Mouse (Mus musculus) midbrain, embryonic 16.5 days (tissue): ENCODE data around the gene Scaf8. TPM values are rescaled to one million over a fixed set of nuclear protein-coding genes. Genes with fewer than 3 reads are reported as not detected.
"Not testable (repeated sequence)": the region's sequence is repeated elsewhere in the genome, so short reads cannot be mapped to it uniquely, and the experiment has no call there.

Source experiments
- ATAC-seq: fragments of 200-750 bp; cut with Nextera tagmentation; 2 replicates; pipeline ENCODE4 v1.8.0; 2017; ENCODE audit warnings: moderate TSS enrichment
- H3K27ac ChIP-seq: fragments of 300-500 bp; sonication (generic); 2 replicates; pipeline ENCODE4 v1.5.1; 2014; ENCODE audit warnings: mild to moderate bottlenecking, low read length, mixed read lengths
- H3K27me3 ChIP-seq: fragments of 300-500 bp; sonication (generic); 2 replicates; pipeline ENCODE4 v1.6.1; 2014; ENCODE audit warnings: low read depth, low read length, mixed read lengths; ENCODE audit not compliant: control insufficient read depth, insufficient read depth
- H3K36me3 ChIP-seq: fragments of 300-500 bp; sonication (generic); 2 replicates; pipeline ENCODE4 v1.6.1; 2014; ENCODE audit warnings: mild to moderate bottlenecking, low read length, moderate library complexity, mixed read lengths; ENCODE audit not compliant: control insufficient read depth, insufficient read depth
- H3K4me1 ChIP-seq: fragments of 300-500 bp; sonication (generic); 2 replicates; pipeline ENCODE4 v1.6.1; 2014; ENCODE audit warnings: mild to moderate bottlenecking, low read length, mixed read lengths; ENCODE audit not compliant: control insufficient read depth, insufficient read depth
- H3K4me2 ChIP-seq: fragments of 300-500 bp; sonication (generic); 2 replicates; pipeline ENCODE4 v1.6.1; 2014; ENCODE audit warnings: mild to moderate bottlenecking, low read length, mixed read lengths
- H3K4me3 ChIP-seq: fragments of 300-500 bp; sonication (generic); 2 replicates; pipeline ENCODE4 v1.5.1; 2014; ENCODE audit warnings: low read depth, mild to moderate bottlenecking, low read length, moderate library complexity, mixed read lengths
- H3K9ac ChIP-seq: fragments of 300-500 bp; sonication (generic); 2 replicates; pipeline ENCODE4 v1.6.1; 2014; ENCODE audit warnings: low read depth, low read length, mixed read lengths
- H3K9me3 ChIP-seq: fragments of 300-500 bp; sonication (generic); replicated peaks from 2 replicates; pipeline ENCODE4 v1.6.1; 2014; ENCODE audit warnings: mild to moderate bottlenecking, low read length, mixed read lengths; ENCODE audit not compliant: control insufficient read depth, poor library complexity, severe bottlenecking
- WGBS: fragments of 180-500 bp; shearing (Covaris S2); extraction: QIAGEN DNeasy Blood & Tissue Kit; methylation state at CpG from one replicate; pipeline ENCODE4 v1.1.7; 2014; 5-methylcytosine and 5-hydroxymethylcytosine counted together
- polyA plus RNA-seq: library from polyadenylated mRNA; unstranded; fragments of >200 nt; fragmentation: Nextera tagmentation; extraction: Ambion mirVana; gene quantifications from 2 replicates; pipeline ENCODE4 v1.2.1, GENCODE M21; 2015

Gene Scaf8
- polyA plus RNA-seq, 1 experiment from 2014 or later: 14.5 TPM

DNA sequence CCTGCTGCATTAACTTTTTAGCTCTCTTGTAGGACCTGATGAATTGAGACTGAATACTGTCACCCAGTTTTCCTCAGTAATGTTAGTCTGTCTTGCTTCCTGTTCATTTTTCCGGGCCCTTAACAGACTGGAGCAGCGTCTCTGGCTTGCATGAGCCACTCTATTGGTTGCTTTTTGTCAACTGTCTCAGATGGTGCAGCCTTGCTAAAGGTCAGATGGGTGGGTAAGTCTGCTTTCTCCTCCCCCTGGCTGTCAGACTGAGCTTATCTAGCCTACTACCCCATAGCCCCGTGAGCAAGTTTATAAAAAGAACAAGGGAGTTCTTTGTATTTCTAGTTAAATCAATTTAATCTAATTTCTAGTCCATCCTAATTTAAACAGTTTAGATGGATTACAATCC is 23.6 kb downstream of the Scaf8 start:
- ATAC-seq: 0 out of 2 replicates have a peak, but pooled peaks have one; percentile 41
- WGBS: 69% methylated on average over 3 of the region's 3 CpGs

DNA sequence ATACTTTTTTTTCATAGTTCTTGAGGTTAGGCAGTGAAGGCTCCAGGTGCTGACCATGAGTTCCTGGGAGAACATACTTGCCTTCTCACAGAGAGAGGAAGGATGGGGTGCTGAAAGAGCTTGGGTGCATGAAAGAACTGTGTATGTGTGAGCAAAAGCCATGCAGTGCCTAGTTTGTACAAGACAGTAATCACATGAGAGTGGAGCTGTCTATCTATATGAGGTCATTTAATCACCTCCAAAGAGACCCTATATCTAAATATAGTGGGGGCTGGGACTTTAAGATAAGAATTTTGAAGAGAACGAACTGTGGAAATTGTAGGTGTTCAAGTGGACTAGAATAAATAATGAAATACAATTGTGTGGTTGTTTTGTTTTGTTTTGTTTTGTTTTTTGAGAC is 25.3 kb downstream of the Scaf8 start:
- no peaks in the 10 kb centered on the region for H3K27me3 ChIP-seq
- WGBS: 100% methylated on average over 1 of the region's 1 CpGs
- no peak overlapping the region for H3K4me3 ChIP-seq
- H3K27ac ChIP-seq: no peak overlapping the region
- H3K9me3 ChIP-seq: no peaks in the 10 kb centered on the region
- H3K9ac ChIP-seq: no peak overlapping the region
- no peaks in the 10 kb centered on the region for H3K4me1 ChIP-seq
- H3K4me2 ChIP-seq: no peak overlapping the region
- H3K36me3 ChIP-seq: no peaks in the 10 kb centered on the region
- ATAC-seq: no peak

More for the DNA sequence above, 23.6 kb downstream of the Scaf8 start:
- Histone ChIP-seq H3K9me3 (no peaks in the 10 kb centered on the region), H3K4me2 (no peak overlapping the region), H3K27me3 (no peaks in the 10 kb centered on the region), H3K27ac (no peak overlapping the region), H3K36me3 (no peaks in the 10 kb centered on the region), H3K9ac (no peak overlapping the region), H3K4me1 (no peaks in the 10 kb centered on the region), H3K4me3 (no peak overlapping the region)

DNA sequence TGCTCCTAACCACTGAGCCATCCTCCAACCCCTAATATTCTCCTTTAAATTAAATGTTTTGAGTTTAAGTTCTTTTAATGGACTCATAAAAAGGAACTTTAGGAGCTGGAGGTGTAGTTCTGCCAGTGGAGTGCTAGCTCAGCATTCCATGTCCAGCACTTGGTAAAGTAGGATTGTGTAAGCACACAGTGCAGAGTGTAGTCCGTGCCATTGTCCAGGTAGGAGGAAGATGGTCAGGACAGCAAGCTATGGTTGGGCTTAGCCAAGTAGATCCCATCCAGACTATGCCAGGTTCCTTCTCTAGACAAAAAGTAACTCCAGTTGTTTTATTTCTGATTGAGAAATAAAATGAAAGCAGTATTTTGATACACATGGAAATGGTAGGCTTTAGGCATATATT is 34.1 kb downstream of the Scaf8 start:
- H3K4me2 ChIP-seq: no peak overlapping the region
- no peaks in the 10 kb centered on the region for H3K36me3 ChIP-seq
- H3K27me3 ChIP-seq: no peaks in the 10 kb centered on the region
- no peak overlapping the region for H3K9ac ChIP-seq
- 100% methylated on average over 1 of the region's 1 CpGs for WGBS
- no peak for ATAC-seq
- H3K9me3 ChIP-seq: no peaks in the 10 kb centered on the region
- no peak overlapping the region for H3K27ac ChIP-seq
- H3K4me3 ChIP-seq: no peak overlapping the region
- no peaks in the 10 kb centered on the region for H3K4me1 ChIP-seq

DNA sequence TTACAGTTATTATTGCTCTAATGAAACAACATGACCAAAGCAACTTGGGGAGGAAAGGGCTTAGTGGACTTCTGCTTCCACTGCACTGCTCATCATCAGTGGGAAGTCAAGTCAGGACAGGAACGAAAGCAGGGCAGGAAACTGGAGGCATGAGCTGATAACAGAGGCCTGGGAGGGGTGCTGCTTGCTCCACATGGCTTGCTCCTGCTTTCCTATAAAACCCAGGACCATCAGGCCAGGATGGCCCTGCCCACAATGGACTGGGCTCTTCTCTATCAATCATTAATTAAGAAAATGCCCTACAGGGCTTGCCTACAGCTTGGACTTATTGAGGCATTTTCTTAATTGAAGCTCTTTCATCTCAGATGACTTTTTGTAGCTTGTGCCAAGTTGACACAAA is 34.8 kb downstream of the Scaf8 start:
- H3K4me3 ChIP-seq: no peak overlapping the region
- H3K27ac ChIP-seq: no peak overlapping the region
- no peak overlapping the region for H3K4me2 ChIP-seq
- H3K9me3 ChIP-seq: no peaks in the 10 kb centered on the region
- no peaks in the 10 kb centered on the region for H3K36me3 ChIP-seq
- no peaks in the 10 kb centered on the region for H3K27me3 ChIP-seq
- H3K9ac ChIP-seq: no peak overlapping the region
- WGBS: 76% methylated on average over 1 of the region's 1 CpGs
- ATAC-seq: no peak
- H3K4me1 ChIP-seq: no peaks in the 10 kb centered on the region

DNA sequence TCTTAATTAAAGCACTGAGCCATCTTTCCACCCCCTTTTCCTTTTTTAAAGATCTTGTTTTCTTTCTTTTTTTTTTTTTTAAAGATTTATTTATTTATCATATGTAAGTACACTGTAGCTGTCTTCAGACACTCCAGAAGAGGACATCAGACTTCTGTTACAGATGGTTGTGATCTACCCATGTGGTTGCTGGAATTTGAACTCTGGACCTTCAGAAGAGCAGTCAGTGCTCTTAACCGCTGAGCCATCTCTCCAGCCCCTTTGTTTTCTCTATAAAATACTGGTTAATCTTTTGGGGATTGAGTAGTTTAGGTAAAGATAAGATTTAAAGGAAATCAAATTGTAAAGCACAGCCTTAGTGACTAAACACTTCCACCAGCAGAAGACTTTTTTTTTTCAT is 35.9 kb downstream of the Scaf8 start:
- H3K36me3 ChIP-seq, H3K4me2 ChIP-seq, H3K27me3 ChIP-seq, H3K9ac ChIP-seq, H3K4me3 ChIP-seq, H3K27ac ChIP-seq, H3K4me1 ChIP-seq, ATAC-seq, H3K9me3 ChIP-seq: not testable (repeated sequence)
- WGBS: 87% methylated on average over 1 of the region's 1 CpGs

DNA sequence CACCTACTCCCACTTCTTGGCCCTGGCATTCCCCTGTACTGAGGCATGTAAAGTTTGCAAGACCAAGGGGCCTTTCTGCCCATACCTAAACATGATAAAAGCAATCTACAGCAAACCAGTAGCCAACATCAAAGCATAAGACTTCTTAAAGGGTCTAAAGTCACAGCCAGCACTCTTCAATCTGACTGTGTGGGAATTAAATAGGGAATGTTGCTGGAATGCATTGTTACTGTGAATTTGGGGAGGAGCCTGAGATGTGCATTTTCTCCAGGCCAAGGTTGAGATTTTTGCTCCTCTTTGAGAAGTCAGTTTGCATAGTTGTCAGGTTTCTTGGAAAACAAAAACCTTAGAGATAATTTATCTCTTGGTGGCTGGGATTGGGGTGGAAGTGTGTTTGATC is 36.4 kb downstream of the Scaf8 start:
- no peak overlapping the region for H3K4me3 ChIP-seq
- ATAC-seq: no peak
- no peak overlapping the region for H3K4me2 ChIP-seq
- no peaks in the 10 kb centered on the region for H3K27me3 ChIP-seq
- no peaks in the 10 kb centered on the region for H3K4me1 ChIP-seq
- H3K9me3 ChIP-seq: no peaks in the 10 kb centered on the region
- no peak overlapping the region for H3K27ac ChIP-seq
- H3K36me3 ChIP-seq: 0 out of 2 replicates have a peak, but pooled peaks cover 2% of the 10 kb centered on the region
- no peak overlapping the region for H3K9ac ChIP-seq

DNA sequence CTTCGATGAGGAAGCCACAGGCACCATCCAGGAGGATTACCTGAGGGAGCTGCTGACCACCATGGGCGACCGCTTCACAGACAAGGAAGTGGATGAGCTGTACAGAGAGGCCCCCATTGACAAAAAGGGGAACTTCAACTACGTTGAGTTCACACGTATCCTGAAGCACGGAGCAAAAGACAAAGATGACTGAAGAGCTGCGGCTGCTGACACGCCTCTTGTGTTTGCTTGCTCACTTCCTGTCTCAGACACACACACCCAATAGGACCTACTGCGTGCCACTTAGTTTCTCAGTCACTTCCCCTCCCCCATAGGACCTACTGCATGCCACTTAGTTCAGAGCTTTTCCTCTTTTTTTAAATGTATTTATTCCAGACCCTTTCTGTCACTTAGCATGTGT is 41.4 kb downstream of the Scaf8 start:
- ATAC-seq, H3K9ac ChIP-seq, H3K4me2 ChIP-seq, H3K27ac ChIP-seq, H3K27me3 ChIP-seq, H3K9me3 ChIP-seq, H3K4me1 ChIP-seq, H3K36me3 ChIP-seq, H3K4me3 ChIP-seq: not testable (repeated sequence)
- WGBS: 95% methylated on average over 9 of the region's 9 CpGs

DNA sequence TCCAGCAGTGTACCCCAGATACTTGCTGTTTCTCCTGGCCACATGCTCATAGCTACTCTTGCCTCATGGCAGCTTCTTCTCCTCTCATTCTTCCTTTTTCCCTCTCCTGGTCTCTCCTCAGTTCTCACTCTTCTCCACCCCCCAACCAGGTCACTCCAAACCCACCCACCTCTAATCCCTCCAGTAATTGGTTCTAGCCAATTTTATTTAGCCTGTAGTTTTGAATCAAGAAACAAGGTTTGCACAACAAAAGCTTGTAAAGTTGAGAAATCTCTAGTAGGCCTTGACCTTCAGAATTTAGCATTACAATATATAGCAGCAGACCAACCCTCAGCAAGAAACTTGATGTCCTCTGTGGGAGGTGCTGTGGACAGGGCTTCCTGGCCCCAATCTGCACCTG is 42.2 kb downstream of the Scaf8 start:
- no peak overlapping the region for H3K9ac ChIP-seq
- 0 out of 2 replicates have a peak, but pooled peaks cover 2% of the 10 kb centered on the region for H3K36me3 ChIP-seq
- no peaks in the 10 kb centered on the region for H3K9me3 ChIP-seq
- H3K27me3 ChIP-seq: no peaks in the 10 kb centered on the region
- H3K27ac ChIP-seq: no peak overlapping the region
- no peak overlapping the region for H3K4me3 ChIP-seq
- H3K4me2 ChIP-seq: no peak overlapping the region
- H3K4me1 ChIP-seq: no peaks in the 10 kb centered on the region
- ATAC-seq: no peak

DNA sequence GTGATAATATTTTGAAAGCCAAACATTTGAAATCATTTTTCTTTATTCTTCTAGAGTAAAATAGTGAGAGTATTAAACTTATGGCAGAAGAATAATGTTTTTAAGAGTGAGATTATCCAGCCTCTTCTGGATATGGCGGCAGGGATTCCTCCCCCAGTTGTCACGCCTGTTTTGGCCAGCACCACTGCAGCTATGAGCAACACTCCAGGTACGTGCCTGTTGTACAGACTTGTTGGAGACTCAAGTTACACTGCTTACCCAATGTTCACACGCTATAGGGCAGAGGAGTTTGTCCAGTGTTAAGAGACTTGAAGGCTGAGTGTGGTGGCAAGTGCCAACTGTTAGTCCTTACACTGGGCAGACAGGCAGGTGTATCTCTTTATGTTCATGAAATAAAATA is 48.1 kb downstream of the Scaf8 start:
- 96% methylated on average over 4 of the region's 4 CpGs for WGBS
- no peak overlapping the region for H3K9ac ChIP-seq
- 0 out of 2 replicates have a peak, but pooled peaks cover 6% of the 10 kb centered on the region for H3K36me3 ChIP-seq
- H3K27ac ChIP-seq: no peak overlapping the region
- no peaks in the 10 kb centered on the region for H3K27me3 ChIP-seq
- no peaks in the 10 kb centered on the region for H3K4me1 ChIP-seq
- no peak overlapping the region for H3K4me3 ChIP-seq
- H3K4me2 ChIP-seq: no peak overlapping the region
- no peak for ATAC-seq
- no peaks in the 10 kb centered on the region for H3K9me3 ChIP-seq
